Mouse (Mus musculus) CH12F3 (cell line): ENCODE data around the gene Efcab5.
"Not testable (repeated sequence)": the region's sequence is repeated elsewhere in the genome, so short reads cannot be mapped to it uniquely, and the experiment has no call there.

ENCODE experiments used
- in situ Hi-C: fragments of 300-500 bp; cut with MboI; formaldehyde crosslinking; loops from 2 replicates; pipeline ENCODE4 v1.14.3; 2020; ENCODE audit warnings: low sequenced_read_pairs

Gene Efcab5

DNA sequence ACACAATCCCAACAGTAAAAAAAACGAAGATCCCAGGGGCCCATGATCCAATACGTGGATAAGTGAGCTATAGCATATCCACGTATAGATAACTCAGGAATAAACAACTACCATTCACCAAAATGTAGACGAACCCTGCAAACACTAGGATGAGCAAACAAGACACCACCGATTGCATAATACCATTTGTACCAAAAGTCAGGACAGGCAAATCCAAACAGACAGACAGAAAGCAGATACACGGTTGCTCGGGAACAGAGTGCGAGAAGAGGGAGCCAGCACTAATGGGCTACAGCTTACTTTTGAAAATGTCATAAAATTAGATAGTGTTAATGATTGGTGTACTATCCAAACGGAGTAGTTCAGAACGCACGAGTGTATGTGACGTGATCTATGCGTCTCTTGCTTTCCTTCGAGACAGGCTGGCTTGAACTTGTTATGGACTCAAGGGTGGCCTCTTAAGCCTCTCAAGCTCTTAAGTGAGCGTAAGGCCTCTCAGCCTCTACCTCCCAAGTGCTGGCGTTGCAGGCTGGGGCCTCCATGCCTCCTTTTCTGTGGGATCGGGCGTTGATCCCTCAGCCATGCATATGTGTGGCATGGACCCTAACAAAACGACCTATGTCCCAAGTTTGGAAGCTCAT, 90.3 kb downstream of the Efcab5 start:
- in situ Hi-C loops, result loop anchor here (10.0 kb wide), 1 partner anchor 346 kb away; no protein-coding TSS in a partner anchor

DNA sequence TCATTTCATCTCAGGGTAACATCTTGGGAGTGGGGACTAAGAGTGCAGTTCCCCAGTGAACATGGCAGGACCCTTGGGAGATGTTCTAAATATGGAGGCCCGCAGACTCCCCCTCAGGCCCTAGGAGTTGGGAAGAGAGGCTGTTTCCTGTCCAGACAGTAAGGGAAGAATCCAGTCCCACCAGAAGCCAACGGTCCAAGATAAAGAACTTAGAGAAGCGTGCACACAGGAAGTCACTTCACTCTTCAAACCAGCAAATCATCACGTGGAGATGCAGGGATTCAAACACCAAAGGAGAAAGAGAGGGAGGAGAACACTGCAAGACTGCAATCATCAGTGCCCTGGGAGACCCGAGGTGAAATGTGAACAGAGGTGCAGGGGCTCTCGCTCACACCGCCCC, 91.8 kb downstream of the Efcab5 start:
- in situ Hi-C loops, result loop anchor here (10.0 kb wide), 1 partner anchor 348 kb away; no protein-coding TSS in a partner anchor

DNA sequence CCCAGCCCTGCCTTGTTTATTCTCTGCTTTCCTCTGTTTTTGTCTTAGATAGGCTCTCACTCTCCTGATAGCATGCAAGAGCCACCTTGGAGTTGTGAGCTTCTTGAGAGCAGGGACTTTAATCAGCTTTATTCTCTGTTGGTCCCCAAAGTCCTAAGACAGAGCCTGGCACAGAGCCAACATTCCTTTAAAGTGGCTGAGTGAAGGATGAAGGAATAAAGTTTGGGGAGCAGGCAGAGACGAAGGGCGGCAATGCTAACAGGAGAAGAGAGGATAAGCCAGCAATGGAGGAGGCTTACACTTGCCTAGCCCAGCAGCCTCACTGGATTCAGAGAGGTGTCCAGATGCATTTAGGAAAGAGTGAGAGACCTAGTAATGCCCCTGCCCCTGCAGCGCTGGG, 92.2 kb downstream of the Efcab5 start:
- in situ Hi-C loops, result loop anchor here (10.0 kb wide), 1 partner anchor 348 kb away; no protein-coding TSS in a partner anchor

DNA sequence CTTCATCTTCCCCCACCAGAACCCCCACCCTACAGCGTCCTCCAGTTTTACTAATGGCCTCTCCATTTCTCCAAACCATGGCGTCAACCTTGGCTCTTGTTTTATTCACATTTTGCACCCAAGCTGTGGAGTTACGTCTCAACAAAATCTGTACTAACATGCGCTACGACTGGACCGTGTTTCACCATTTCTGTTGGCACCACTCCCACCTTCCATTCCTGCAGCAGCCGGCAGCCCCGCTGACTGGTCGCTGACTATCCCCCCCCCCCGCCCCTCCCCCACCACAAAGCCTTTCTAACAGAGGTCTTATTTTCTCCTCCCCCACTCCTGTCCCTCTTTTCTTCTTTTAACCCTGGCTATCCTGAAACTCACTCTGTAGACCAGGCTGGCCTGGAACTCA, 93.6 kb downstream of the Efcab5 start:
- in situ Hi-C loops, result loop anchor here (10.0 kb wide), 1 partner anchor 350 kb away; no protein-coding TSS in a partner anchor

DNA sequence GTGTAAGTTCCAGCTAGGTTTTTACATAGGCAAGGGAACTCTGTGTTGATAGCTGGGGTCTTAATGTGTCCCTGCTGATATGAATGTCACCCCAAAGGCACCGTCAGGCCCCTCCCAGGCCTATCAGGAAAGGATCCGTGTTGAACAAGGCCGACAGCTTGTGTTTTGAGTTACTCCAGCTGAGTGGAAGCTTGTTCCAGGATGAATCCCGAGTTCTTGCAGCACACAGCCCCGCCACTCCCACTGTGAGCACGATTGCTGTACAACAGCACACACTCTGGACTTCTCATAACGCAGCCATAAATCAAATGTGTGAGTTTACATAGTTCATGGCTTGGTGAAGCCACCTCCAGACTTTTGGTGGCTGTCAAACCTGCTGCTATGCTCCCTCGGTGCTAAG, 94.6 kb downstream of the Efcab5 start:
- in situ Hi-C loops, result loop anchor here (10.0 kb wide), 1 partner anchor 351 kb away; no protein-coding TSS in a partner anchor

DNA sequence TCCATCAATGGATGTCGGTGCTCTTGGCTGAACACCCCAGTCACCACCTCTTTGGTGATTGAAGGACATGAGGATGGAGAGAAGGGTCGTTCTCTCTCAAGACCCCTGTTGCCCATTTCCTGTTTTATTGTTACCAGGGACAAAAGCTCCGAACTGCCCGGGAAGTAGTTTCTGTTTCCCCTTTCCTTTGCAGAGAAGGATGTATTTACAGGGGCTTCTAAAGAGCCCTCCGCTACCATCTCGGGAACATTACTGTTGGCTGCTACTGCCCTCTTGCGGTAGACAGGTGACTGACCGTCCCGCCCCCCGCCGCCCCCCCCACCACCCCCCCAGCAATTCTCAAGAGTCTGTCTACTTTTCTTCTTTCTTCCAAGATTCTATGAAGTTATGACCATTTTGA, 95.6 kb downstream of the Efcab5 start:
- in situ Hi-C loops, result loop anchor here (10.0 kb wide), 1 partner anchor 352 kb away; no protein-coding TSS in a partner anchor

DNA sequence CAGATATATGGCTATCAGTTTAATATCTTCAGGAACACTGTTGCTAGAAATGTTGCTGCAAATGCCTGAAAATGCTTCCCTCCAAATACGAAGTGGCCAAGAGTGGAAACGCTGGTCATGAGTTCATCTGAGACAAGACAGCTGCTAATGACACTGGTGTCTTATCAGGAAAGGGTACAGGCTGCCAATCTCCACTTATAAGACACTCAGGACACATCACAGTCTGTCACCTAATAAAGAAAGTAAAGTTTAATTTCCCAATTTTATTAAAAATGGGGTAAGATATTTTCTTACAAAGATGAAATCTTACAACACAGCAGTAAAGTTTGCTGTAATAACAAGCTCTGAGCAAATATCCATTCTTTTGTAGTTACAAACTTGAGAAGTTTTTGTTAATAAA, 99.6 kb downstream of the Efcab5 start:
- in situ Hi-C loops, result no loop called here

DNA sequence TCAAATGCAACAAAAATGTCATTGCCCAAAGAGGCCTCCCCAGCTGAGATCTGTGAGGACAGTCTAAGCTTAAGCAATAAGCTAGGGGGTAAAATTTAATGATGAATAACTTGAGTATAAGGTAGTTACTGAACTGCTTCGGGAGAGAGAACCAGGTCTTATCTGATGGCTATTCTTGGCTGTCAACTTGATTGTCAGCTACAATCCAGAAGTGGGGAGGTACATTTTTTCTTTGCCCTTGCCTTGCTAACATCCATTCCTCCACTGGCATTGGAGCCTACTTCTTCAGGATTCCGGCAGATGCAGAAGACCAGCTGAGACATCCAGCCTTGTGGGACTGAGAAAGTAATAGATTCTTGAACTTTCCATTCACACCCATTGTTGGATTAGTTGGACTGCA, 101.8 kb downstream of the Efcab5 start:
- in situ Hi-C loops, result no loop called here

DNA sequence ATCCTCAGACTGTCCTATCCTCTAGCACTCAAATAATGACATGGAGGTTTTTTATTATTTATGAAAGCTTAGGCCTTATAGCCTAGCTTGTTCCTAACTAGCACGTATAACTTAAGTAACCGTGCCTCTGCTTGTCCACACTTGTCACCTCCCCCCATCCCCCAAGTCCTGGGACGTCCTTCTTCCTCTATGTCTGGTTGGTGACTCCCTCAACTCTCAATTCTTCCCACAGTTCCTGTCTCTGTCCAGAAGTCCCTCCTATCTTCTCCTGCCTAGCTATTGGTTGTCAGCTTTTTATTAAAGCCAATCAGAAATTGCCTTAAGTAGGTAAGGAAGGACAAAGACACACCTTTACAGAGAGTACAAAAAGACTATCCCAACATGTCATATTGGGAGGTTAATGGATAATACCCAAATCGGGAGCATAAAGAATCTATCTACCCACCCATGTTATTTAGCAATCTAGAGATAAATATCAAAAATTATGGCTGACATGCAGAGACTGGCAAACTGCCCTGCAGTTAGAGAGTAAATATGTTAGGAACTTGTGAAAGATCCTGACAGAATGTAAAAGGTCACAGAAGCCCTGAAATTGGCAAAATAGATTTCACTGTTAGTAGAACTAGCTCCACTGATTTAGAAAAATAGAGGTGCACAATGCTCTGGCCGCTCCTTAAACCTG, 104.6 kb downstream of the Efcab5 start:
- in situ Hi-C loops, result no loop called here

DNA sequence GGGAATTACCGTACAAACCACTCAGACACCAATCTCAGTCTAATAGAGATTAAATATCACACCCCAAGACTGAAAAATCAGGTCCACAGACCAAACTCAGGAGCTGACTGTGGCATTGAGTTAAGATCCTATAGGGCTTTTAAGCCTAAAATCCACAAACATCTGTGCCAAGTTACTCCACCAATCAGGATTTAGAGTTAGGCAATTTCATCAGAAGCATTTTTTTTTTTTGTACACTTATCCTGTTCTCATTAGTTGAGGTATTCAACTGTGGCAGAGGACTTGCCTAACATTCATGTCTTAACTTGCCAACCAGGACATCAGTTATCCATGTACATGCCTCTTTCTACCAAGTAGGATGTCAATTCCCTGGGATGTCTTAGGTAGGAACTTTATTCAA, 109.4 kb downstream of the Efcab5 start:
- in situ Hi-C loops, result no loop called here

DNA sequence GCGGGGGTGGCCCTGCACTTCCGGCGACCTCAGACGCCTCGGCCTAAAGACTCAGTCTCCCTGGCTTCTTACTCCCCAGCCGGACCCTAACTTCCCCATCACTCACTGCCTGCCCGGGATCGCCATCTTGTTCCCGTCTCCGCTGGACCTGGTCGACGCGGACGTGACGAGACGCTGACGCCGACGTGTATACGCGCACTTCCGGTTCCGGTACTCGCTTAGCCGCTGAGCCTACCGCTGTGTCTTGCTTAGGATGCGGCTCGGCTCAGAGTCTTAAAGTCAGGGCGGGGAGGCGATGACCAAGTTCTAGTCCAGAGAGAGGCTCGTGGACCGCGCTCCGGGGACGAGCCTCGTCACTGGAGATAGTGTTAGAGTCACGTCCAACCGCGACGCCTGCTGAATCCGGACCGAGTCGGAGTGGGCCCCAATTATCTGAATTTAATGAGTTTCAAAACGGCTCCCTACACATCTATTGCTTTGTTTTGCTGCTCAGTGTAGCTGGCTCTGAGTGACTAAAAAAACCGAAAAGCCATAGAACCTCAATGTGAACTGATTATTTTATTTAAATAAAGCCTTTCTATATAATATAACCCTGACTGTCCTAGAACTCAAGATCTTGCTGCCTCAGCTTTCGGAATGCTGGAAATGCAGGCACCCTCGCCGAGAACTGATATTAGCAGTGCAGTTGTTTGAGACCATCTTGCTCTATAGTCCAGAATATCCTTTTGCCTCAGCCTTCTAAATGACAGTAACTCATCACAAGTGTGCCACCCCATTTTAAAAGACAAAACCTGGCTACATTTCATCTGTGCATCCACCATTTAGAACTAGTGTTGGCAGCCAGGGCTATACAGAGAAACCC, 110.3 kb downstream of the Efcab5 start, which contains the start of gene Nsrp1:
Nsrp1 (minus strand) TSS at position 163 of the 862 bp plus-strand sequence.
- in situ Hi-C loops, result no loop called here

DNA sequence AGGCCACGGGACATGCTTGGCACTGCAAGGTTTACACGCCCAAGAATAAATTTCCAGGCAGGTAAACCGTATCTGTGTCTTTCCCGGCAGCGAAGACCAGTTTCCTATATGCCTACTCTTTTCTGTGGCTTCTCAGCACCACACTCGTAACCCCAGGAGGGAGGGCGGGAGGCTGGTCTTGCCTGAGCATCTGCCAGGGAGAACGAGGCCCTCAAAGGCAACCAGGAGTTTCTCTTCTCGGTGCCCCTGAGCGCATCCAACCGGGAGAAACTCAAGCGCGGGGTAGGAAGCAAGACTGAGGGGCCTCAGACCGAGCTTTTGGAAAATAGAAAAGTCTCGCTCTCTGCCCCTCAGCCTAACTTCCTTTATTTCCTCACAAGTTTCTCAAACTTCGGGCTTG, 111.0 kb downstream of the Efcab5 start:
- in situ Hi-C loops, result no loop called here

DNA sequence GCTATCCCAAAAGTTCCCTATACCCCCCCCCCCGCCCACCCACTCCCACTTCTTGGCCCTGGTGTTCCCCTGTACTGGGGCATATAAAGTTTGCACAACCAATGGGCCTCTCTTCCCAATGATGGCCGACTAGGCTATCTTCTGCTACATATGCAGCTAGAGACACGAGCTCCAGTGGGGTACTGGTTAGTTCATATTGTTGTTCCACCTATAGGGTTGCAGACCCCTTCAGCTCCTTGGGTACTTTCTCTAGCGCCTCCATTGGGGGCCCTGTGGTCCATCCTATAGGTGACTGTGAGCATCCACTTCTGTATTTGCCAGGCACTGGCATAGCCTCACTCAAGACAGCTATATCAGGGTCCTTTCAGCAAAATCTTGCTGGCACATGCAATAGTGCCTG, 111.4 kb downstream of the Efcab5 start:
- in situ Hi-C loops, result not testable (repeated sequence)

DNA sequence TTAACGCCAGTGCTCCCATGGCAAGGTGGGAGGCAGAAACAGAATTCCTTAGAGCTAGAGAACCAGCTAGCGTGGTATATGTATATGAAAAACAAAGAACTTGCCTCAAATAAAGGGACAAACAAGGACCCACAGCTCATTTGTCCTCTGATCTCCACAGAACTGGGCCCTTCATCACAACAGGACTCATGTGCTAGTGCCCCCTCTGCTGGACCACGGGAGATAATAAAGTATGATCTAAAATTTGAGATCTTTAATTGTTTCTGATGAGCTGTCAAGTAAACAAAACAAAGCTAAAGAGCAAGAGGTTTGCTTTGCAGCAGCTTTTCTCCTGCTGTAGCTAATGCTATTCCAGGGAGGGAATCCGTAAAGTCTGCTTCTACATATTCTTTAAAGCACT, 118.0 kb downstream of the Efcab5 start:
- in situ Hi-C loops, result no loop called here

DNA sequence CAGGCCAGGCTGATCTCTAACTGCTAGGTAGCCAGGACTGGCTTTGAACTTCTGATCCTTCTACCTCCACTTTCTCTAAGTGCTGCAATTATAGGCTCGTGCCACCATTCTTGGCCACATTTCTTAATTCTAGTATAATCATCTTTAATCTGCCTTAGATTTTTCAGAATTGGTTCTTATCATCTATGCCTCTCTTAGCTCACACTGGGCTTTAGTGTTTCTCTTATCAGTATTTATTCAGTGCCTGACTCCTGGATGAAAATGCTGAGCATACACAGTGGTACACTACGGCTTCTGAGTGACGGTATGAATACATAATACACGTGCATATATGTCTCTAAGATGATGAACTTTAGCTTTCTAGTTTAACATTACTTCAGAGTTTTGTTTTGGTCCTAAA, 119.9 kb downstream of the Efcab5 start:
- in situ Hi-C loops, result no loop called here

DNA sequence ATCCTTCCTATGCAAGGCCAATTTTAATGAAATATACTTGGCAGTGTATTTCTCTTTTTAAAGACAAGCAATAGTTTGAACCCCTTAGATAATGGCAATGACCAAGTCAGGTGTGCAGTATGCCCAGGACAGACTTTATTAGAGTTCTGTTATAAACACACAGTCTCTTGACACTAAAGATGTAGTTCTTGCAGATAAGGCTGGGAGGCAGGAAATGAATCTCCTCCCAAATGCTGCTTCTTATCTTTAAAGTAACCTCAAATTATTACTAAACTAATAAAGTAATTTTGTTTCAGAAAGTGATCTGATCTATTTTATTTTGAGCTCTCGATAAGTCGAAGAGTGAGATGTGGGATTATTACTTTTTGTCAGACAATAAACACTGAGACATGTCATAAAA, 125.4 kb downstream of the Efcab5 start:
- in situ Hi-C loops, result no loop called here

DNA sequence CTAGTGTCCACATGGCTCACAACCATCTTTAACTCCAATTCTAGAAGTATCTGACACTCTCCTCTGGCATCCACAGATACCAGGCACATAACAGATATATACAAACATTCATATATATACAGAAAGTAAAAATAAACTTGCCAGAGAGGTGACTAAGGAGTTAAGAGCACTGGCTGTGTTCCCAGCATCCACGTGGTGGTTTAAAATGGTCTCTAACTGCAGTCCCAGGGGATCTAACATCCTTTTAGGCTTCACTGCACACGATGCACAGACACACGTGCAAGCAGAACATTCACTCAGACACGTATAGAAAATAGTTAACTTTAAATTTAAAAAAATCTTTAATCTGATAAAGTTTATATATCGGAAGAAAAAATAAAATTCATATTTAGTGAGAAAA, 126.8 kb downstream of the Efcab5 start:
- in situ Hi-C loops, result no loop called here

DNA sequence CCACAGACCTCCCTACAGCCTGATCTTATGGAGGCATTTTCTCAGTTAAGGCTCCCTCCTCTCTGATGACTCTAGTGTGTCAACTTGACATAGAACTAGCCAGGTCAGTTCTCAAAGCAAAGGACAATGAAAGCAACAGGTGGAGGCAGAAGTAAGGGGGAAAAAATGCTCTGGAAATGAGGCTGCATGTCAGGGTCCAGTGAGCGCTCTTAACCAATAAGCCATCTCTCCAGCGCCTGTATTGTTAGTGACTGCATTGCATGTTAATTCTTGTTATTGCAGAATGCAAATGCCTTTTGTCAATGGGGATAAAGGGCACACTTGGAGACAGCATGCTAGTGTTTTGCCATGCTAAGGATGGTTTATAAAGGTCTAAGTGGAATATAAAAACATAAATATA, 146.0 kb downstream of the Efcab5 start:
- in situ Hi-C loops, result no loop called here

DNA sequence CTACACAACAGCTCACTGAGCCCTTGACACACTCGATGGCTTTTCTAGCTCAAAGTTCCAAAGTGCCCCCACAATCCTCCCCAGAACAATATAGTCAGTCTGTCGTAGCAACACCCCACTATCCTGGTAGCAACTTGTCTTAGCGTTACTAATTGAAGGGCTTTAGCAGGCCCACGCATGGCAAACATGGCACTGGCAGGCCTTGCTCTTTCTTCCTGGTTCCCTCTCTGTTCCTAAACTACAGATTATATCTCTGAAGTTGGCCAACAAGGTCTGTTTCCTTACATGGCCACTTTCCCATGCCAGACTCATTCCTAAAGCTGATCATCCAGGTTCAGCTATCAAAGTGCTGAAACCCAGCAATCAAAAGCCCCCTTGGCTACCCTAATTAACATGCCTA, 146.9 kb downstream of the Efcab5 start:
- in situ Hi-C loops, result no loop called here
